Mouse (Mus musculus) frontal cortex, postnatal 14 days (tissue): Measurements from ENCODE around the gene Ear10.
"Not testable (repeated sequence)": the region's sequence is repeated elsewhere in the genome, so short reads cannot be mapped to it uniquely, and the experiment has no call there.

Experiments used
- DNase-seq, 2 experiments: peaks; one replicate each; pipeline ENCODE4 v3.0.0; 2022; ENCODE audit warnings: low spot score in 2 of 2

Ear10 gene

GRCm38 (mm10) chr14:43923459-43923858, at the start of gene Ear10:
Ear10 (minus strand) TSS chr14:43923559.
- not testable (repeated sequence) for DNase-seq

GRCm38 (mm10) chr14:43956769-43957168, 33.4 kb upstream of the Ear10 start, which contains the start of gene Ang5:
Ang5 (plus strand) TSS chr14:43957069.
- DNase-seq, result not testable (repeated sequence)

GRCm38 (mm10) chr14:43955074-43955473, 31.7 kb upstream of the Ear10 start:
- not testable (repeated sequence) for DNase-seq

GRCm38 (mm10) chr14:43953382-43953781, 30.0 kb upstream of the Ear10 start:
- DNase-seq, result not testable (repeated sequence)

- DNase-seq, result not testable (repeated sequence)
These were observed 10.0 kb upstream of the Ear10 start for GRCm38 (mm10) chr14:43933399-43933798.

GRCm38 (mm10) chr14:43932991-43933390, 9.6 kb upstream of the Ear10 start:
- peak; percentile 2 to 20 for DNase-seq

GRCm38 (mm10) chr14:43925404-43925950, 2.1 kb upstream of the Ear10 start:
- DNase-seq, result not testable (repeated sequence)

- DNase-seq, result peak; percentile 12 to 53
These were observed 1.5 kb upstream of the Ear10 start, which contains the start of gene Gm8113 for GRCm38 (mm10) chr14:43924688-43925403. Gm8113 (plus strand) TSS chr14:43925390.

- not testable (repeated sequence) for DNase-seq
These were observed 5.1 kb downstream of the Ear10 start for GRCm38 (mm10) chr14:43918214-43918613.

- DNase-seq, result not testable (repeated sequence)
These were observed 24.8 kb downstream of the Ear10 start for GRCm38 (mm10) chr14:43898577-43898976.

- DNase-seq, result not testable (repeated sequence)
These were observed 28.0 kb downstream of the Ear10 start for GRCm38 (mm10) chr14:43895357-43895756.

- not testable (repeated sequence) for DNase-seq
These were observed 32.1 kb downstream of the Ear10 start for GRCm38 (mm10) chr14:43891288-43891687.

- DNase-seq, result not testable (repeated sequence)
These were observed 37.1 kb downstream of the Ear10 start for GRCm38 (mm10) chr14:43886235-43886634.

- not testable (repeated sequence) for DNase-seq
These were observed 43.3 kb downstream of the Ear10 start for GRCm38 (mm10) chr14:43879966-43880545.

- DNase-seq, result not testable (repeated sequence)
These were observed 45.6 kb downstream of the Ear10 start for GRCm38 (mm10) chr14:43877789-43878188.

- DNase-seq, result not testable (repeated sequence)
These were observed 47.9 kb downstream of the Ear10 start, which contains the start of gene Ear1 for GRCm38 (mm10) chr14:43875417-43875816. Ear1 (minus strand) TSS chr14:43875517.

GRCm38 (mm10) chr14:43874862-43875261, 48.5 kb downstream of the Ear10 start:
- not testable (repeated sequence) for DNase-seq
